Mouse (Mus musculus) kidney, adult 2 months (tissue): Measurements from ENCODE around the gene Tnpo2.

ENCODE experiments used
- CTCF ChIP-seq: fragments of 200-500 bp; conservative IDR thresholded peaks from 2 replicates; pipeline ENCODE4 v1.5.1; 2011; ENCODE audit warnings: low read depth, mild to moderate bottlenecking, control low read depth, low read length, moderate library complexity, mixed read lengths; ENCODE audit not compliant: insufficient read depth, insufficient read length
- POLR2A ChIP-seq: fragments of 200-500 bp; IDR thresholded peaks from one replicate; pipeline ENCODE4 v1.6.1; 2011; ENCODE audit warnings: low read depth, low read length, control low read depth

- TF ChIP-seq CTCF = no peak
- TF ChIP-seq POLR2A = no peak
Observed at GRCm38 (mm10) chr8:85035165-85035727, 1.5 kb upstream of the Tnpo2 start.
